Mouse (Mus musculus): ENCODE measurements around the gene Crtc1. TPM values are rescaled to one million over a fixed set of nuclear protein-coding genes. Genes with fewer than 3 reads are reported as not detected.

The Crtc1 gene
- total and polyA plus RNA-seq, 3 experiments: 3.3 to 18.0 TPM; not detected in 1

DNA sequence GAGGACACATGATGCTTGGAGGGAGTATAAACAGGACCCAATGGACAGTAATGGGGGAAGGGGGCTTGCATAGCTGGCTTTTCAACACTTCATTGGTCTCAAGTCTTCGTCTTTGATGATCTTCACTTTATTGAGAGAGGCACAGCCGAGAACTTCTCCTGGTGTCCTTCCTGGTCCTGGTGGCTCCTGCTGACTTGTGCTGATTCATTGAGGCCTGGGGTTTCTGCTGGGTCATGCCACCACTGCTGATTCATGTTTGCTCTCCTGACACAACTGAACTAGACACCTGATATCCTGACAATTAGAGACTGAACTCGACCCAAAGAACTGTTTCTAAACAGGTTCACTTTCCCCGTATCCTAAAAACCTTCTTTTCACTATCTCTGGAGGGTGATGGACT is 3.9 kb upstream of the Crtc1 start:
- TF ChIP-seq MAFK (IDR thresholded peaks at IDR 0.05; ENCODE audit: borderline replicate concordance, low read depth, low read length) (0 out of 2 replicates have a peak, but pooled peaks have one; percentile 14), NRF1 (IDR thresholded peaks at IDR 0.05; ENCODE audit: insufficient read depth, low read depth, low read length, poor library complexity, severe bottlenecking) (no peak), POLR2A (IDR thresholded peaks at IDR 0.05; ENCODE audit: control insufficient read depth in 1 of 2, insufficient read depth in 1 of 2, low read depth in 1 of 2, low read length in 2 of 2, poor library complexity in 1 of 2) (no peak), ETS1 (IDR thresholded peaks at IDR 0.05; ENCODE audit: low read depth, low read length) (peak; percentile 60), EP300 (IDR thresholded peaks at IDR 0.05; ENCODE audit: low read depth in 1 of 2, low read length in 2 of 2) (peak in 1 of 2 experiments; percentile 35; a peak in 2 of 4 replicates), MAX (IDR thresholded peaks at IDR 0.05; ENCODE audit: low read length) (no peak)
- Histone ChIP-seq H3K36me3 (ENCODE audit: control insufficient read depth in 1 of 2, insufficient read depth in 2 of 2, low read length in 2 of 2) (peaks cover 0 to 3% of the 10 kb centered on the region in 2 experiments; a peak in 1 of 4 replicates), H3K27ac (ENCODE audit: control insufficient read depth, low read depth, low read length) (peak overlapping the region; percentile 17; the same call in 1 of the 2 replicates), H3K4me3 (ENCODE audit: control insufficient read depth in 1 of 2, insufficient read depth in 1 of 2, low read depth in 2 of 2, low read length in 2 of 2) (no peak overlapping the region), H3K79me2 (ENCODE audit: control insufficient read depth, insufficient read depth, low read length, poor library complexity) (peaks cover 9% of the 10 kb centered on the region), H3K9me3 (replicated peaks; ENCODE audit: insufficient read depth, low read length) (no peaks in the 10 kb centered on the region), H3K9ac (ENCODE audit: control insufficient read depth, low read depth, low read length, poor library complexity, severe bottlenecking) (no peak overlapping the region), H3K4me1 (ENCODE audit: control insufficient read depth in 1 of 2, insufficient read depth in 2 of 2, low read length in 2 of 2) (peaks cover 2 to 15% of the 10 kb centered on the region in 2 experiments; a peak in 3 of 4 replicates), H3K27me3 (ENCODE audit: control insufficient read depth in 1 of 2, insufficient read depth in 2 of 2, low read length in 2 of 2) (no peaks in the 10 kb centered on the region)
- peak; percentile 69 for DNase-seq (ENCODE audit: low read depth, low spot score)

DNA sequence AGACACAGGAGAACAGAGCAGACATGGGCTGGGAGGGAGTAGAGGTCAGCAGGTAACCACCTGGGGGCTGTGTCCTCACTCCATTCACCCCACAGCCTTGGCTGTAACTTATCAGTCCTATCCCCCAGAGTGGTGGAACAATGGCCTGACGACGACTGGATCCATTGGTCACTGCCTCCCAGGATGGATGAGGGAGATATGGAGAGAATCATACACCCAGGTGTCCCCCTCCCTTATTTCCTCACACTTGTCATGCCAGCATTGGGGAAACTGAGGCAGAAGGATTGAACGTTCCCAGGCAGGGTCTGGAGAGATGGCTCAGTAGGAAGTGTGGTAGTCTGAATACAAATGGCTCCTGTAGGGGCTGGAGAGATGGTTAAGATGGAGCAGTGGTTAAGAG is 2.2 kb upstream of the Crtc1 start:
- TF ChIP-seq UBTF (IDR thresholded peaks at IDR 0.05; ENCODE audit: borderline replicate concordance, insufficient read depth, low read depth, low read length) (no peak), MAZ (IDR thresholded peaks at IDR 0.05; ENCODE audit: low read depth, low read length) (no peak), MYC (IDR thresholded peaks at IDR 0.05; ENCODE audit: low read depth, low read length) (no peak), USF2 (IDR thresholded peaks at IDR 0.05; ENCODE audit: borderline replicate concordance in 1 of 2, insufficient read depth in 1 of 2, low read depth in 1 of 2, low read length in 2 of 2) (no peak), GABPA (IDR thresholded peaks at IDR 0.05; ENCODE audit: low read depth, low read length) (no peak), ZNF384 (IDR thresholded peaks at IDR 0.05; ENCODE audit: low read depth, low read length) (no peak), NRF1 (IDR thresholded peaks at IDR 0.05; ENCODE audit: insufficient read depth, low read depth, low read length, poor library complexity, severe bottlenecking) (no peak), POLR2AphosphoS2 (IDR thresholded peaks at IDR 0.05; ENCODE audit: low read length) (no peak), BHLHE40 (IDR thresholded peaks at IDR 0.05; ENCODE audit: borderline replicate concordance, low read depth, low read length) (no peak), TBP (IDR thresholded peaks at IDR 0.05; ENCODE audit: low read depth, low read length) (no peak), CTCF (IDR thresholded peaks at IDR 0.05 in 2 of 3, conservative IDR thresholded peaks at IDR 0.05 in 1 of 3; ENCODE audit: control insufficient read depth in 1 of 3, insufficient read depth in 1 of 3, low read depth in 2 of 3, low read length in 3 of 3, poor library complexity in 1 of 3, severe bottlenecking in 1 of 3) (no peak), SMC3 (IDR thresholded peaks at IDR 0.05; ENCODE audit: low read depth, low read length) (no peak), MAFK (IDR thresholded peaks at IDR 0.05; ENCODE audit: borderline replicate concordance, low read depth, low read length) (no peak), EP300 (IDR thresholded peaks at IDR 0.05; ENCODE audit: low read depth in 1 of 2, low read length in 2 of 2) (no peak)
- Histone ChIP-seq H3K4me1 (ENCODE audit: control insufficient read depth in 1 of 2, insufficient read depth in 2 of 2, low read length in 2 of 2) (peaks cover 2 to 15% of the 10 kb centered on the region in 2 experiments; a peak in 3 of 4 replicates), H3K9me3 (replicated peaks; ENCODE audit: insufficient read depth, low read length) (no peaks in the 10 kb centered on the region), H3K79me2 (ENCODE audit: control insufficient read depth, insufficient read depth, low read length, poor library complexity) (peaks cover 10% of the 10 kb centered on the region), H3K4me3 (ENCODE audit: control insufficient read depth in 1 of 2, insufficient read depth in 1 of 2, low read depth in 2 of 2, low read length in 2 of 2) (no peak overlapping the region), H3K27ac (ENCODE audit: control insufficient read depth, low read depth, low read length) (no peak overlapping the region), H3K27me3 (ENCODE audit: control insufficient read depth in 1 of 2, insufficient read depth in 2 of 2, low read length in 2 of 2) (no peaks in the 10 kb centered on the region), H3K9ac (ENCODE audit: control insufficient read depth, low read depth, low read length, poor library complexity, severe bottlenecking) (no peak overlapping the region), H3K36me3 (ENCODE audit: control insufficient read depth in 1 of 2, insufficient read depth in 2 of 2, low read length in 2 of 2) (peaks cover 0 to 3% of the 10 kb centered on the region in 2 experiments; a peak in 1 of 4 replicates)
- DNase-seq (ENCODE audit: low read depth, low spot score): no peak
